ENCODE assay signal across 8 mouse cellular contexts in the genomic region with DNA sequence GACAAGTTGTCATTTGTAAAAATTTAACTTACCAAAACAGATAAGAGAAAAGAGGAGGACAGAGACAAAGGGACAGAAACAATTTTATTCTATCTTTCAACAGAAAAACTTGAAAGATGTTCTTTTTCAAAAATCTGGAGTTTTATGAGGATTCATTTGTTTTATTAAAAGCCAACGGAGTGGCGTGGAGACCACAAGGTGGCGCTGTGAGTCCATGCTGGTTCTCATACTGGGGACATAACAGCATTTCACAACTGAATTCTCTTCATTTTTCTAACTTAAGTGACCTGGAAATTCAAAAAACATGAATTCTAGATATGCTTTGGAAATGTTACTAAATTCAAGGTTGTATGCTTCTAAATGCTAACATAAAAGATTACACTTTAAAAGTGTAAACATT. TPM values are rescaled to one million over a fixed set of nuclear protein-coding genes. Genes with fewer than 3 reads are reported as not detected.
DNase-seq lines count a peak whose midpoint lies in the region; ATAC-seq and TF ChIP-seq lines count a peak whose summit lies in the region.

No protein-coding gene starts in this region.

- no peak overlapping the region for H3K4me2 ChIP-seq in midbrain, embryonic 14.5 days (ENCODE audit: low read length)
- H3K4me2 ChIP-seq in midbrain, embryonic 13.5 days (replicated peaks) = no peak overlapping the region
- H3K4me2 ChIP-seq in liver, postnatal 0 days (ENCODE audit: low read depth, low read length) = no peak overlapping the region

- no peak overlapping the region for H3K4me3 ChIP-seq in midbrain, embryonic 14.5 days (replicated peaks; ENCODE audit: low read depth, low read length)
- H3K4me3 ChIP-seq in midbrain, embryonic 13.5 days (replicated peaks) = no peak overlapping the region
- no peak overlapping the region for H3K4me3 ChIP-seq in liver, postnatal 0 days (ENCODE audit: low read depth, low read length)

- no peak for TF ChIP-seq EP300 in liver, postnatal 0 days (IDR thresholded peaks at IDR 0.05; ENCODE audit: low read depth)

- H3K27me3 ChIP-seq in midbrain, embryonic 14.5 days (ENCODE audit: control insufficient read depth, insufficient read depth, low read length) = no peaks in the 10 kb centered on the region
- no peaks in the 10 kb centered on the region for H3K27me3 ChIP-seq in midbrain, embryonic 13.5 days
- H3K27me3 ChIP-seq in liver, postnatal 0 days (ENCODE audit: insufficient read depth, low read length) = no peaks in the 10 kb centered on the region

- TF ChIP-seq CTCF in liver, postnatal 0 days (IDR thresholded peaks at IDR 0.05; ENCODE audit: low read depth) = peak; percentile 91

- H3K9ac ChIP-seq in midbrain, embryonic 14.5 days (replicated peaks; ENCODE audit: low read length) = no peak overlapping the region
- no peak overlapping the region for H3K9ac ChIP-seq in midbrain, embryonic 13.5 days (replicated peaks)
- no peak overlapping the region for H3K9ac ChIP-seq in liver, postnatal 0 days (replicated peaks)

- DNase-seq in adrenal gland, adult (ENCODE audit: inconsistent age in 2 of 2, low spot score in 1 of 2) = peak; percentile 39 to 77
- DNase-seq in adrenal gland, adult 8-10 months = no peak
- peak; percentile 86 for DNase-seq in midbrain, embryonic 14.5 days
- peak; percentile 32 for DNase-seq in cerebellum, adult 9-10 months
- DNase-seq in heart, postnatal 10 days = peak; percentile 47 to 78
- peak; percentile 82 for DNase-seq in liver, postnatal 0 days
- peak; percentile 88 for DNase-seq in right cerebral cortex, postnatal 4 days

- ATAC-seq in midbrain, embryonic 14.5 days (ENCODE audit: low FRiP score, low TSS enrichment) = no peak
- no peak for ATAC-seq in midbrain, embryonic 13.5 days
- no peak for ATAC-seq in liver, postnatal 0 days

- no peaks in the 10 kb centered on the region for H3K9me3 ChIP-seq in midbrain, embryonic 14.5 days (ENCODE audit: control insufficient read depth, low read length)
- H3K9me3 ChIP-seq in midbrain, embryonic 13.5 days = no peaks in the 10 kb centered on the region
- no peaks in the 10 kb centered on the region for H3K9me3 ChIP-seq in liver, postnatal 0 days (ENCODE audit: low read length)

- no peaks in the 10 kb centered on the region for H3K4me1 ChIP-seq in midbrain, embryonic 14.5 days (ENCODE audit: control insufficient read depth, insufficient read depth, low read length)
- no peaks in the 10 kb centered on the region for H3K4me1 ChIP-seq in midbrain, embryonic 13.5 days (replicated peaks)
- H3K4me1 ChIP-seq in liver, postnatal 0 days (ENCODE audit: insufficient read depth) = no peaks in the 10 kb centered on the region

- WGBS in midbrain, embryonic 14.5 days = 9% methylated on average over 3 of the region's 3 CpGs
- WGBS in midbrain, embryonic 13.5 days = 5% methylated on average over 3 of the region's 3 CpGs
- 11% methylated on average over 3 of the region's 3 CpGs for WGBS in liver, postnatal 0 days (ENCODE audit: insufficient replicate concordance)

- H3K36me3 ChIP-seq in midbrain, embryonic 14.5 days (ENCODE audit: control insufficient read depth, insufficient read depth, low read length) = peaks cover 18% of the 10 kb centered on the region
- peaks cover 15% of the 10 kb centered on the region for H3K36me3 ChIP-seq in midbrain, embryonic 13.5 days
- H3K36me3 ChIP-seq in liver, postnatal 0 days (replicated peaks; ENCODE audit: insufficient read depth, low read length) = peaks cover 19% of the 10 kb centered on the region; the same call in 1 of the 2 replicates

- intact Hi-C loops in heart, postnatal 10 days (cut with DNase I) = loop anchor here (1.0 kb wide), 1 partner anchor 85 kb away; no protein-coding TSS in a partner anchor

- H3K27ac ChIP-seq in midbrain, embryonic 14.5 days (replicated peaks; ENCODE audit: low read depth, low read length) = no peak overlapping the region
- no peak overlapping the region for H3K27ac ChIP-seq in midbrain, embryonic 13.5 days
- H3K27ac ChIP-seq in liver, postnatal 0 days (ENCODE audit: low read depth) = no peak overlapping the region

RNA-seq across cellular contexts. Expression of a gene that starts 20.5 kb away (rescaled TPM):
- total RNA-seq in adrenal gland, adult 8-10 months (2022) = 10 to 100 TPM; 23.5 to 43.6 (median 28.4) TPM
- polyA plus RNA-seq in midbrain, embryonic 14.5 days (2014; fragmentation: Nextera tagmentation; extraction: Ambion mirVana) = 26.5 and 28.2 TPM in 2 replicates
- polyA plus RNA-seq in midbrain, embryonic 13.5 days (2015; fragmentation: Nextera tagmentation; extraction: Ambion mirVana) = 31.1 and 34.2 TPM in 2 replicates
- 10 to 100 TPM; 16.6 to 18.1 TPM for total RNA-seq in heart, postnatal 10 days (2021)
- 17.8 TPM in 2 replicates for polyA plus RNA-seq in liver, postnatal 0 days (2015; fragmentation: Nextera tagmentation; extraction: Ambion mirVana)

RNA-seq across cellular contexts. Expression of a gene that starts 20.5 kb away (rescaled TPM):
- total RNA-seq in adrenal gland, adult 8-10 months (2022) = 10 to 100 TPM; 48.2 to 63.7 (median 53.0) TPM
- 44.3 and 46.1 TPM in 2 replicates for polyA plus RNA-seq in midbrain, embryonic 14.5 days (2014; fragmentation: Nextera tagmentation; extraction: Ambion mirVana)
- polyA plus RNA-seq in midbrain, embryonic 13.5 days (2015; fragmentation: Nextera tagmentation; extraction: Ambion mirVana) = 40.0 and 41.5 TPM in 2 replicates
- 10 to 100 TPM; 43.1 to 44.6 TPM for total RNA-seq in heart, postnatal 10 days (2021)
- 48.3 and 55.3 TPM in 2 replicates for polyA plus RNA-seq in liver, postnatal 0 days (2015; fragmentation: Nextera tagmentation; extraction: Ambion mirVana)
